Mouse (Mus musculus): ENCODE results near the gene Calm1.
"Not testable (repeated sequence)": the region's sequence is repeated elsewhere in the genome, so short reads cannot be mapped to it uniquely, and the experiment has no call there.

Gene Calm1

DNA sequence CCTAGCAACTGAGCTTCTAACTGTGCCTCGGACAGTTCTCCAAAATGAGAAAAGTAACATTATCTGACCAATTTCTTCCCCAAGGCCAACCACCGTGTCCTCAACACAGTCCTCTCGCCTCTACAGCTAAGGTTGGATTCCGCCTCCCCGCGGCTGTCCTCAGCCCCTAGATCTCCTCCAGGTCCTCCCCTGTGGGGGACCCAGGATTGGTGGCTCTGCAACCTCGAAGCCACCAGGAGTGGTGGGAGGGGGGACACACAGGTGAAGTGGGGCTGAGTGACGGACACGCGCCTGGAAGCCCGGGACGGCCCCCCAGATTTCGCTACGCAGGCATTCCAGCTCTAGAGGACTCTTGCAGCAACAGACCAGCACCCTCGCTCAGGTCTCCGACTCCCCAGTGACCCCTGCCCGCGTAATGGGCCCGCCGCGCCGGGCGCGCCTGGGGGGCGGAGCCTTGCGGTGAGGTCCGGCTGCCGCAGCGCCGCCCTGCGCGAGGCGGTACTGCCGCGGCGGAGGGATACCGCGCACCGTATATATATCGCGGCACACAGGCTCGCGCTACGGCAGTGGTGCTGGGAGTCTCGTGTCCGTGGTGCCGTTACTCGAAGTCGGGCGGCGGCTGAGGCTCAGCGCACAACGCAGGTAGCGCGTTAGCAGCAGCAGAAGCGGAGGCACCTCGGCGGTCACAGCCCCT lies at the start of gene Calm1:
TSS of gene Calm1 (plus strand) at position 469 of the 694 bp plus-strand sequence.
- DNase-seq (ENCODE audit: low read depth, low spot score): peak; percentile 82

DNA sequence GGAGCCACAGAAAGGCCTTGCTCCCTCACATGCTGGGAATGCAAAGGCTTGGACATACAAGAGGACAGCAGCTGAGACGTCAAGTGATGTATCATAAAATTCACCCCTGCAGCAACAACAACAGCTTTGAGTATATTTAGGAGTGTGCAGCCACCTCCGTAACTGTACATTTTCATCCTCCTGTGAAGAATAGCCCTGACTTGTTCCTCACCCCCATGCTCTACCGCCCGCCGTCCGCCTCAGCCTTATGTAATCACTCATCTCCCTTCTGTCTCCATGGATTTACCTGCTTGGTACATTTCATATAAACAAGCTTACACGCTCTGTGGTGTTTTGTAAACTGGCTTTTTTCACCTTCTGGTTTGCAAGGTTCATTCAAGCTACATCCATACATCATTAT lies 46.8 kb upstream of the Calm1 start:
- no peak for DNase-seq (ENCODE audit: low read depth, low spot score)

DNA sequence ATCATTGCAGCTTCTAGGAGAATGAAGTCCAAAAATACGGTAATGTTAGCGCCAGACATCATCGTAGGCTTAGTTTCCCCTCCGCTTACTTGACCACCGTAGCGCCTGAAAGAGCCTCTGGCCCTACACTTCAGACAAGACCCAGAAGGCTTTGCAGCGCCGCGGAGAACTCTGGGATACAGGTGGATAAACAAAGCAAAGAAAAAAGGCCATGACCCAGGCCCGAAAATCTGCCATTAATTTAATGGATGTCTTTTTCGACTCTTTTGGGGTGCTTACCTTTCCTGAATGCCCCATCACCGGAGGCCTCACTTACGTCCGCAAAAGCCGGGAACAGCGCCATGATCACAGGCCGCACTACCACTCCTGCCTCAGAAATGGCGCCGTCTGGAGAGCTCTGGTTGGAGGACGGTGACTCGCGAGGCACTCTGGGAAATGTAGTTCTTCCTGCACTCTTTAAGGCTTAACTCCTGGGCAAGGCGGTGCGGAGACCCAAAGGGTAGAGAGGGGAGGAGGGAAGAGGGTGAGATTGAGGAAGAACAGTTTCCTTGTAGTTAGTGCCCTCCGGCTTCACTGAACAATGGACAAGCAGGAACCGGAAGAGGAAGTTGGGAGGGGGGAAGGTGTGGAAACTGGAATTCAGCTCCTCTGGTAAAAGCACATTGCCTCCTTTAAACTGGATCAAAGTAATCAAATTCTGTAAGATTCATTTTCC lies 39.8 kb upstream of the Calm1 start, which contains the start of gene Nrde2:
TSS of gene Nrde2 (minus strand) at position 393 of the 715 bp plus-strand sequence.
- peak; percentile 83 for DNase-seq (ENCODE audit: low read depth, low spot score)

DNA sequence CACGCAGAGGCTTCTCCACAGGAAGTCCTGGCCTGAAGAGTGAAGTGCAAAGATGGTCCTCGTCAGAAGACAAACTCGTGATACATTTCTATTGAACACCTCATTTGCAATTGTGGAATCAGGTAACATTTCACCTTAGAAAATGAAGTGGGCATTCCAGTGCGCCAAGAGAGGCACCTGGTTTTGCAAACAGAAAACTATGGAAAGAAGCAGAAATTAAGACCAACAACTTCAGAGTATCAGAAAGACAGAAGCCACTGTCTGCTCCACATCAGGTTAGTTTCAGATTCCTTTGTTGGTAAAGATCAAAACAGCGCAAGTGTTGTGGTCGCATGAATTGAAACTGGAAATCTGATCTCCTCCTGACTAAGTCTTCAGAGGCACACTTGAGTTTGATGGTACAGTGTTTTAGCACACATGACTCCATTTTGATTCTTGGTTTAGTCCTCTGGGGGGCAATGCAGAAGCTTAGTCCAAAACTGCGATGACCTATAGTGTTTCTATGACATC lies 34.2 kb upstream of the Calm1 start:
- no peak for DNase-seq (ENCODE audit: low read depth, low spot score)

GRCm38 (mm10) chr12:100166177-100166576 lies 33.1 kb upstream of the Calm1 start:
- DNase-seq (ENCODE audit: low read depth, low spot score): no peak

DNA sequence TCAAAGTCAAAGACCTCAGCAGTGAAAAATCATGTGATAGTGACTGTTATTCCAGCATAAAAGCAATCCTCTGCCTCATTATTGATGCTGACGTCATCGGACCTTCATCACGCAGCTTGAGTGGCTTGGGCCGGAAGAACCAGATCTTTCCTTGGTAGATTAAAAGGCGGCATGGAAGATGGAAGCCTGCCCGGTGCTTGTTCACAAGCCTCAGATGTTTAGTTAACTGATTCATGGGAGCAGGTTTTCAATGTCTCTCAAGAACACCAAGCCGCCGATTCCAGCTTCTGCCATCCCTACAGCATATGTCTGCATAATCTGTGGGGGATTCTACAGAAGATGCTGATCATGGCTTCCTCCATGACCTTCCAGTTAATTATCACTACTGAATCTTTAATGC lies 32.3 kb upstream of the Calm1 start:
- DNase-seq (ENCODE audit: low read depth, low spot score): no peak

DNA sequence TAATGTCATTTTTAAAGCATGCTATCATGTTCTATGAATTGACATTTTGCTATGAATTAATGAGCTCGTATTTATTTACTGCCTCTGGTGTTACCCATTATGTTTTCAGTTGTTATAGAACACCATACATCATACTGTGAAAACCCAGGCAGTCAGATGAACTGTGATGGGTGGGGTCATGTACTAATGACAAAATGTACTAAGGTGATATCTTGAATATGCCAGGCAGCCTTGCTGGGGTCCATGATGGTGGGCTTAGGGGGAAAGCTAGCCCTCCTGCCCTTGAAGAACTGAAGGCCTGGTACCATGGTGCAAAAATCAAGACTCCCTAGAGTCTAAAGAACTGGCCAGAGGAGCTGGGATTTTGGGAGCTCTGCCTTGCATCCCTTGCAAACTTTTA lies 31.7 kb upstream of the Calm1 start:
- no peak for DNase-seq (ENCODE audit: low read depth, low spot score)

DNA sequence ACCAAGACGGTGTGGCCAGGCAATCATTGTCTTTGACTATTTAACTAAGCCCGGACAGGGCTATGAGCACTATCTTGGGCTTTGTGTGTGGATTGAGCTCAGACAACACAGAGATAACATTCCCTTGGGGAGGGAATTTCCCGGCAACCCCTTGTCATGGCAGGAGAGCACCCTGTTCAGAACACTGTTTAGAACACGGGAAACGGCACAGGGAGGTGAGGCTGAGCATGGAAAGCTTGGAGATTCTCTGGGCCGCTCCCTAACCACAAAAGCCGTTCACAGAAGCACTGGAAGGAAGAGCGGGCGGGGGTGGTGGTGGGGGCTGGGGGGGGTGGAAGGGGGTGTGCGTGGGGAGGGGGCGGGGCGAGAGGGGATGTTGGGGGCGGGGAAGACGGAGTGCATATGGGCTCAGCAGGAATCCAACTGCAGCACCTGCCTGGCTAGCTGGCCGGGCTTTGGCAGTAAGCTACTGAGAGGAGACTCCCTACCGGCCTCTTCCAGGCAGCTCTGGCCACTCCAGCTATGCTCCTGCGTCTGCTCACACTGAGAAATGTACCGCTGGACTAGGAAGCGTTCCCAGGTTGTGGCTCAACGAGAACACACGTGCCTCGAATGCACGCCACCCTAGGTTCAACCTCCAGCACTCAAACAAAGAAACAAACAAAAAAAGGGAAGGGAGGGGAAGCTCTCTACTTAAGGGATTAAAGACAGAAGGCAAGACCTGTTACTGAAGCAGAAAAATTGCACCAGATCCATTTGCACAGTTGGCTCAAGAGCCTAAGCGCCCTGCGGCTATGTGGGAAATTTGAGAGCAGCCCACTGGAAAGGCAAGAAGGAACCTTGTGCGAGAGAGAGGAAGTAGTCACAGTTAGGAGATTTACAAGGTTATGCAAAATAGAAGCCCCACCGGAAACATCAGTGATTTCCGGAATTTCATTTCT lies 31.0 kb upstream of the Calm1 start:
- no peak for DNase-seq (ENCODE audit: low read depth, low spot score)

GRCm38 (mm10) chr12:100172481-100172880 lies 26.8 kb upstream of the Calm1 start:
- no peak for DNase-seq (ENCODE audit: low read depth, low spot score)

GRCm38 (mm10) chr12:100176469-100177056 lies 22.7 kb upstream of the Calm1 start:
- DNase-seq (ENCODE audit: low read depth, low spot score): no peak

GRCm38 (mm10) chr12:100178898-100179440 lies 20.3 kb upstream of the Calm1 start:
- DNase-seq (ENCODE audit: low read depth, low spot score): no peak

GRCm38 (mm10) chr12:100180802-100181201 lies 18.4 kb upstream of the Calm1 start:
- DNase-seq (ENCODE audit: low read depth, low spot score): no peak

- DNase-seq (ENCODE audit: low read depth, low spot score): no peak
These were observed 16.6 kb upstream of the Calm1 start for GRCm38 (mm10) chr12:100182676-100183075.

GRCm38 (mm10) chr12:100183970-100184369 lies 15.3 kb upstream of the Calm1 start:
- no peak for DNase-seq (ENCODE audit: low read depth, low spot score)

- DNase-seq (ENCODE audit: low read depth, low spot score): not testable (repeated sequence)
These were observed 14.3 kb upstream of the Calm1 start for GRCm38 (mm10) chr12:100184976-100185375.

GRCm38 (mm10) chr12:100185897-100186296 lies 13.3 kb upstream of the Calm1 start:
- DNase-seq (ENCODE audit: low read depth, low spot score): no peak

- DNase-seq (ENCODE audit: low read depth, low spot score): no peak
These were observed 12.9 kb upstream of the Calm1 start for GRCm38 (mm10) chr12:100186376-100186775.

DNA sequence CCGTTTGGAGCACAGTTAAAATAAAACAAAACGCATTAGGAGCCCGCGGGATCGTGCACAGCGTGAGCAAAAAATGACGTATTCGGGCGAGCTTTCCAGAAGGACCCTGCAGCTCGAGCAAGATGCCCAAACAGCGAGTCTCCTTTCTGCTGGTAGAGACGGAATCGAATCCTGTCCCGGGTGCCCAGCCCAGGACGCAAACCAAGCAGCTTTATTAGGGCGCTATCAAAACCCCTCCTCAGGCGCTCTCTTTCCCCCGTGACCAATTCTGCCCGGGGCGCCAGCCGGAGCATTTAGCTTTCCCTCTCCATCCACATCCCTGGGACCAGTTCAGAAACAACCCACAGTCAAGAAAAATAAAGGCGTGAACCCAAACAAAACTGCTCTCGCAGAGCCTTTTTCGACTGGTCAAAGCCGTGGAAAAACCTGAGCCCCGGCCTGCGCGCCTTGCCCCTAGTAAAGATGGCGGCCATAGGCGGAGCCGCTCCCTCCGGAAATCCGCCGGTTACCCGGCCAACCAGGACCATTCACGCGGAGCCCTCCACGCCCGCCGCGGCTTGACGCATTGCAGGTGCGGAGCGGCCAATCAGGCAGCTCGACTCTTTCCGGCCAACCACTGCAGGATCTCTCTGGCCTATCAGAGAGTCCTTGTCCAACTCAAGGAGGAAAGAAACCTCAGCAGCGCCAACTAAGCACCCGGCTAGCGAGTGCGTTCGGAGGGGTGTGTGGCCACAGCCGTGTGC lies 12.1 kb upstream of the Calm1 start:
- DNase-seq (ENCODE audit: low read depth, low spot score): peak; percentile 94

GRCm38 (mm10) chr12:100187756-100188430 lies 11.3 kb upstream of the Calm1 start:
- DNase-seq (ENCODE audit: low read depth, low spot score): no peak

GRCm38 (mm10) chr12:100190802-100191201 lies 8.4 kb upstream of the Calm1 start:
- DNase-seq (ENCODE audit: low read depth, low spot score): no peak

All from WW6 (cell line).